Mouse (Mus musculus) limb, embryonic 12.5 days (tissue): ENCODE measurements around the gene Pcdh15. TPM values are rescaled to one million over a fixed set of nuclear protein-coding genes. Genes with fewer than 3 reads are reported as not detected.

Experiments used
- ATAC-seq: fragments of 200-750 bp; cut with Nextera tagmentation; 2 replicates; pipeline ENCODE4 v1.8.0; 2017; ENCODE audit warnings: low read depth, moderate TSS enrichment; ENCODE audit not compliant: insufficient number of reproducible peaks, insufficient read depth, low FRiP score, low TSS enrichment
- H3K27ac ChIP-seq: fragments of 300-500 bp; sonication (generic); 2 replicates; pipeline ENCODE4 v1.5.1; 2016; ENCODE audit warnings: mild to moderate bottlenecking, moderate library complexity
- H3K27me3 ChIP-seq: fragments of 300-500 bp; sonication (generic); 2 replicates; pipeline ENCODE4 v1.6.1; 2016; ENCODE audit warnings: mild to moderate bottlenecking, moderate library complexity
- H3K36me3 ChIP-seq: fragments of 300-500 bp; sonication (generic); 2 replicates; pipeline ENCODE4 v1.6.1; 2016; ENCODE audit warnings: mild to moderate bottlenecking, moderate library complexity
- H3K4me1 ChIP-seq: fragments of 300-500 bp; sonication (generic); replicated peaks from 2 replicates; pipeline ENCODE4 v1.6.1; 2016
- H3K4me2 ChIP-seq: fragments of 300-500 bp; sonication (generic); 2 replicates; pipeline ENCODE4 v1.6.1; 2016; ENCODE audit warnings: mild to moderate bottlenecking, moderate library complexity
- H3K4me3 ChIP-seq: fragments of 300-500 bp; sonication (generic); replicated peaks from 2 replicates; pipeline ENCODE4 v1.5.1; 2016; ENCODE audit warnings: mild to moderate bottlenecking
- H3K9ac ChIP-seq: fragments of 300-500 bp; sonication (generic); replicated peaks from 2 replicates; pipeline ENCODE4 v1.6.1; 2016; ENCODE audit warnings: mild to moderate bottlenecking, moderate library complexity
- H3K9me3 ChIP-seq: fragments of 300-500 bp; sonication (generic); 2 replicates; pipeline ENCODE4 v1.6.1; 2016; ENCODE audit warnings: mild to moderate bottlenecking, moderate library complexity
- WGBS: fragments of 180-500 bp; shearing (Covaris S2); methylation state at CpG from one replicate; pipeline ENCODE4 v1.1.7; 2016; 5-methylcytosine and 5-hydroxymethylcytosine counted together
- polyA plus RNA-seq: library from polyadenylated mRNA; unstranded; fragments of >200 nt; fragmentation: Nextera tagmentation; extraction: Ambion mirVana; gene quantifications from 2 replicates; pipeline ENCODE4 v1.2.1, GENCODE M21; 2016

The Pcdh15 gene
- polyA plus RNA-seq, 1 experiment from 2014 or later: 2.6 TPM

DNA sequence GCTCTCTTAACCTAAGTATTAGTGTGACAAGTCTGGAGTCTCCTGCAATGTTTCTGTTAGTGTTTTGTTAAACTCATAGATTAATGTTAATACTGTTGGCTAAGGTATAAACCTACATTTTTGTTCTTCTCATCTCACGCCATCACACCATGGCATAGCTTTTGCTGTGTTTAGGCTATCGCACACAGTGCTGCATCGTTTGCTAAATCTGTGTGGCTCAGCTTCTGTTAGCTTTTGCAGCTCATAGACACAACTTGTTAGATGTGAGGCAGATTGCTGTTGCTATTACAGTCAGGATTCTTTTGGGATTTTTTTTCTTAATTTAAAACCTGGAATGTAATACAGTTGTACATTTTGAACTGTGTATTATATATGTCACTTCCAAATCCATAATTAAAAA is 1031.7 kb downstream of the Pcdh15 start:
- no peaks in the 10 kb centered on the region for H3K9me3 ChIP-seq
- H3K9ac ChIP-seq: no peak overlapping the region
- 92% methylated on average over 3 of the region's 3 CpGs for WGBS
- H3K4me2 ChIP-seq: no peak overlapping the region
- H3K4me1 ChIP-seq: no peaks in the 10 kb centered on the region
- H3K27ac ChIP-seq: no peak overlapping the region
- H3K4me3 ChIP-seq: no peak overlapping the region
- ATAC-seq: no peak
- H3K36me3 ChIP-seq: no peaks in the 10 kb centered on the region
- H3K27me3 ChIP-seq: no peaks in the 10 kb centered on the region

GRCm38 (mm10) chr10:74147966-74148365 is 1048.8 kb downstream of the Pcdh15 start:
- Histone ChIP-seq H3K36me3 (no peaks in the 10 kb centered on the region), H3K4me1 (no peaks in the 10 kb centered on the region), H3K27ac (no peak overlapping the region), H3K27me3 (no peaks in the 10 kb centered on the region), H3K4me3 (no peak overlapping the region), H3K9ac (no peak overlapping the region), H3K4me2 (no peak overlapping the region), H3K9me3 (no peaks in the 10 kb centered on the region)
- ATAC-seq: no peak

GRCm38 (mm10) chr10:74181921-74182320 is 1082.8 kb downstream of the Pcdh15 start:
- no peak for ATAC-seq
- 56% methylated on average over 3 of the region's 3 CpGs for WGBS

DNA sequence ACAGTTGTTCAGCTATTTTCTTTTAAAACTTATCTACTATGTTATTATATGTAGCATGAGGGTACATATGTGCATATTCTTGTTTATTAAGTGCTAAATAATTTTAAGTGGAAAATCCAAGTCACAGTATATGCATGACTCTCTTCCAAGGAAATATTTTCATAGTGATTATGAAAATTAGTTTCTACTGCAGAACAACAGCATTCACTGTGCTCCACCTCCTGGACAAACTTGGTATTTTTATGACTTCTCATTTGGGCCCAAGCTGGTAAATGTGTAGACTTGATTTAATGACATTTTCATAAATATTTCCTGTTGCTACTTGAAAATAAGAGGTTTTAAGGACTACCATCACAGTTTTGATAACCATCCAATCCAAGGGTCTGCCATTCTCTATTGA is 1104.5 kb downstream of the Pcdh15 start:
- Histone ChIP-seq H3K9me3 (no peaks in the 10 kb centered on the region), H3K27ac (no peak overlapping the region), H3K36me3 (no peaks in the 10 kb centered on the region), H3K4me2 (no peak overlapping the region), H3K27me3 (no peaks in the 10 kb centered on the region), H3K4me3 (no peak overlapping the region), H3K9ac (no peak overlapping the region), H3K4me1 (no peaks in the 10 kb centered on the region)
- ATAC-seq: no peak

More at GRCm38 (mm10) chr10:74181921-74182320, 1082.8 kb downstream of the Pcdh15 start:
- H3K9ac ChIP-seq: no peak overlapping the region
- no peak overlapping the region for H3K4me3 ChIP-seq
- no peak overlapping the region for H3K27ac ChIP-seq
- no peak overlapping the region for H3K4me2 ChIP-seq
- H3K27me3 ChIP-seq: no peaks in the 10 kb centered on the region
- H3K4me1 ChIP-seq: no peaks in the 10 kb centered on the region
- H3K9me3 ChIP-seq: no peaks in the 10 kb centered on the region
- no peaks in the 10 kb centered on the region for H3K36me3 ChIP-seq

DNA sequence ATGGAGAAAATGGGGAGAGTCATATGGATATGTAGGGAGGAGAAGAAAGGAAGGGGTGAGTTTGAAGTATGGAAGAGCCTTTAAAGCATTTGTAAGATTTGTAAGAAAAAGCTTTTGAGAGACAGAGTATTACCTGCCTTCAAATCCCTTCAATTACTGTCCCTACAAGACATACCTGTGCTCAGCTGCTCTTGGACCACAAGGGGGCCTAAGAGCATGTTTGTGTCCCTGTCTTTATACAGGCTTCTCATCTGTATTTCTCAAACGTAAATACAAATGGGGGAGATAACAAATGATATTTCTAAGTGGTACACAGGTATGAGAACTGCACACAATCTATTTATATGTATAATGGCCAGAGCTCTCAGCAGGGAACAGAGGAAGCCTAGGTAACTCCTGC is 1118.1 kb downstream of the Pcdh15 start:
- Histone ChIP-seq H3K9ac (no peak overlapping the region), H3K4me2 (no peak overlapping the region), H3K27ac (no peak overlapping the region), H3K4me1 (no peaks in the 10 kb centered on the region), H3K4me3 (no peak overlapping the region), H3K9me3 (no peaks in the 10 kb centered on the region), H3K36me3 (no peaks in the 10 kb centered on the region), H3K27me3 (no peaks in the 10 kb centered on the region)
- no peak for ATAC-seq
- 53% methylated on average over 1 of the region's 1 CpGs for WGBS

- Histone ChIP-seq H3K9ac (no peak overlapping the region), H3K4me3 (no peak overlapping the region), H3K4me2 (no peak overlapping the region), H3K27me3 (no peaks in the 10 kb centered on the region), H3K9me3 (no peaks in the 10 kb centered on the region), H3K27ac (no peak overlapping the region), H3K4me1 (no peaks in the 10 kb centered on the region), H3K36me3 (no peaks in the 10 kb centered on the region)
- 73% methylated on average over 2 of the region's 2 CpGs for WGBS
- ATAC-seq: no peak
Observed at GRCm38 (mm10) chr10:74220439-74220838, 1121.3 kb downstream of the Pcdh15 start.

DNA sequence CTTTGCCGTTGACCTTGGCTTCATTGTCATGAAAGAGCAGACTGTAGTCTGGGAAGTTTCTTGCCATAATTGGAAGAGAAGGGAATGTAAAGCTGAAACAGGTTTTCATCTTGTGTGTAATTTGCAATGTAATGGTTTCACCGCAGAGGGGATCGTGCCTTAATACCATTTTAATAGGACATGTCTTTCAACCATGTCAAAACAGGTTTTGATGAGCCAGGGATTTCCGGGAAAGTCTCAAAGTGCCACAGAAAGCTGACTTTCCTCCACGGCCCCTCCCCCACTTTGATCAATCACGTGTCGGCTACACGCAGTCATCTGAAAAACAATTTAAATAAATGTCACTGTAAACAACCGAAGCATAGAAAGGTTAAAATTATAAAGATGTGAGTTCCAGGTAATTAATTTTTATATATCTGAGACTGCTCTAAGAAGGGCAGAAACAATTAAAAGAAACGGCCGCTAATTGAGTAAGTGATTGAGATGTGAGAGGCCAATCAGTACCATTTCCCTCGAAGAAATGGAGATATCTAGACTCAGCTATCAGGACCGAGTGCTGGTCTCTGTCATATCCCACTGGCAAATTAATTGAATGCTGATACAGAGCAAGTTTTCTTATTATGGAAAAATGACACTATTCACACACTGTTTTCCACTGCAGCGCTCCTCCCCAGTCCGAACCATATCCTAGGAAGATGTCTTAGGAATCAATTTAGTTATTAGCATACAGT is 1158.7 kb downstream of the Pcdh15 start:
- H3K4me3 ChIP-seq: no peak overlapping the region
- ATAC-seq: no peak

DNA sequence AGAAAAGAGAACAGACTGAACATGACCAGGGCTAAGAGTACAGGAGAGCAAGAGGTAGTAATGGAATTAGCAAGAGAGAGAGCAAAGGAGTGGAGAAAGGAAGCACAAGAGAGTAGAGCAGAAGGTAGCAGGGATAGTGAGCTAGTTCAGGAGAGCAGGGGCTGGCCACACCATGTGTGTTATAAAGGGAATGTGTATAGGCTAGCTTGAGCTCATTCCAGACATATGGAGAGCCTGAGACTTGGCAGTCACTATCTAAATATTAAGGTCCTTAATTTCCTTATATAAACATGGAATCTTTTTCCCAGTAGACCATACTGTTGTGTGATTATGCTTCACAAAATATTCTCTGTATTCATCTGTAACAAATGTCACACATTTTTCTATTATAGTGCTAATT is 1159.5 kb downstream of the Pcdh15 start:
- no peak overlapping the region for H3K4me2 ChIP-seq
- no peaks in the 10 kb centered on the region for H3K4me1 ChIP-seq
- H3K9ac ChIP-seq: no peak overlapping the region
- no peaks in the 10 kb centered on the region for H3K9me3 ChIP-seq
- no peak overlapping the region for H3K27ac ChIP-seq
- H3K27me3 ChIP-seq: no peaks in the 10 kb centered on the region
- no peak overlapping the region for H3K4me3 ChIP-seq
- H3K36me3 ChIP-seq: no peaks in the 10 kb centered on the region
- ATAC-seq: no peak

More for the DNA sequence above, 1158.7 kb downstream of the Pcdh15 start:
- Histone ChIP-seq H3K36me3 (no peaks in the 10 kb centered on the region), H3K4me2 (no peak overlapping the region), H3K27ac (no peak overlapping the region), H3K9ac (no peak overlapping the region), H3K9me3 (no peaks in the 10 kb centered on the region), H3K4me1 (no peaks in the 10 kb centered on the region), H3K27me3 (no peaks in the 10 kb centered on the region)
- WGBS: 84% methylated on average over 15 of the region's 15 CpGs

DNA sequence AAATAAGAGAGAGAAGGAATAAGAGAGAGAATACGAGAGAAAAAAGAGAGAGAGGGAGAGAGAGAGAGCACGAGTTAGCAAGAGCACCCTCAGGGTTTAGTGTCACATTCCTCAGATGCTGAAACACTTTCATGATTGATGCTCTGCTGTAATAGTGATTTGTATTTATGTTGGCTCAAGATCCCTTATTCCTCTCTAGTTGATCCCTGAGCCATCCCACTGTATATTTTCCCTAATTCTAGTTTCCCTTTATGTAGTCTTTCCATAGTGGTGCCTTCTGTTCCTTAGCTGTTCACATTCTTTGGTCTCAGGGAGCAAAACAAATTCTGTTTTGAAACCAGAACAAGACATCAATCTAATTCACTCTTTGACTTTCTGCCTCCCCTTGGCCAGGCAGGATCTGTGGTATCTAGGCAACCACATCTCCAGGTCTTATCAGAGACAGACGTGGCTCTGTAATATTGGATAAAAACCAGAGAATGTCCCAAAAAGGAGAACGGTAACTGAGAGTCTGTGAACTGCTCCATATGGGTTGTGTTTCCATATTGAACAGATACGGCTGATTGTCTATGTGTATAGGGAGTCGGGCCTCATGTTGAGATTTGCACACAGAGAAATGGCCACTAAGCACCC is 1170.6 kb downstream of the Pcdh15 start:
- H3K27ac ChIP-seq: no peak overlapping the region
- no peak overlapping the region for H3K4me2 ChIP-seq
- H3K27me3 ChIP-seq: no peaks in the 10 kb centered on the region
- no peaks in the 10 kb centered on the region for H3K36me3 ChIP-seq
- H3K4me3 ChIP-seq: no peak overlapping the region
- no peak overlapping the region for H3K9ac ChIP-seq
- no peaks in the 10 kb centered on the region for H3K4me1 ChIP-seq
- 59% methylated on average over 6 of the region's 6 CpGs for WGBS
- H3K9me3 ChIP-seq: no peaks in the 10 kb centered on the region
- ATAC-seq: no peak

- 85% methylated on average over 5 of the region's 5 CpGs for WGBS
- H3K9ac ChIP-seq: no peak overlapping the region
- H3K27ac ChIP-seq: no peak overlapping the region
- H3K36me3 ChIP-seq: no peaks in the 10 kb centered on the region
- H3K27me3 ChIP-seq: no peaks in the 10 kb centered on the region
- H3K9me3 ChIP-seq: no peaks in the 10 kb centered on the region
- no peak overlapping the region for H3K4me3 ChIP-seq
- ATAC-seq: no peak
- H3K4me1 ChIP-seq: no peaks in the 10 kb centered on the region
- no peak overlapping the region for H3K4me2 ChIP-seq
Observed at GRCm38 (mm10) chr10:74270894-74271293, 1171.8 kb downstream of the Pcdh15 start.

- 93% methylated on average over 2 of the region's 2 CpGs for WGBS
- Histone ChIP-seq H3K27ac (no peak overlapping the region), H3K9me3 (no peaks in the 10 kb centered on the region), H3K36me3 (no peaks in the 10 kb centered on the region), H3K4me2 (no peak overlapping the region), H3K4me1 (no peaks in the 10 kb centered on the region), H3K4me3 (no peak overlapping the region), H3K9ac (no peak overlapping the region), H3K27me3 (no peaks in the 10 kb centered on the region)
- no peak for ATAC-seq
Observed at GRCm38 (mm10) chr10:74304120-74304519, 1205.0 kb downstream of the Pcdh15 start.
